Mouse (Mus musculus) embryo, embryonic 11 days (tissue): ENCODE measurements around the gene Myo3a.
"Not testable (repeated sequence)": the region's sequence is repeated elsewhere in the genome, so short reads cannot be mapped to it uniquely, and the experiment has no call there.

Experiments
- DNase-seq: peaks from one replicate; pipeline ENCODE4 v3.0.0-alpha.2; 2015

The Myo3a gene

GRCm38 (mm10) chr2:22227308-22227707 lies at the start of gene Myo3a:
Gene Myo3a (plus strand): TSS chr2:22227503.
- DNase-seq = peak; percentile 14

DNA sequence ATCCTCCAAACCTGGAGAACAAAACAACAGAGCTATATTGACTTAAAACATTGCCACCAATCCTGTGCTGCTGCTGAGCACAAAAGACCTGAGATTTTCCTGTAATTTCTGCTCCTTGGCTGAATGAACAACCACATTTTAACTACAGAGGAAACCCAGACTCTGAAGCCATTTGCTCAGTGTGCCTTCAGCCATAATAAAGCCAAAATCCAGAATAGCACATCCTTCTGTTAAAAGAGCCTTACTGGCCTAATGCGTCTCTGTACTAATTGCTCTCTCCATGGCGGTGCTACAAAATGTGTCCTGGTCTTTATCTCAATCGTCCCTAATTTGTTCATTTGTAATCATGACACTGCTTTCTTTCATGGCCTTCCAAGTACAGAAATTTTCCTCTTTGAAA lies 23.2 kb downstream of the Myo3a start:
- DNase-seq = no peak

GRCm38 (mm10) chr2:22251045-22251444 lies 23.7 kb downstream of the Myo3a start:
- no peak for DNase-seq

DNA sequence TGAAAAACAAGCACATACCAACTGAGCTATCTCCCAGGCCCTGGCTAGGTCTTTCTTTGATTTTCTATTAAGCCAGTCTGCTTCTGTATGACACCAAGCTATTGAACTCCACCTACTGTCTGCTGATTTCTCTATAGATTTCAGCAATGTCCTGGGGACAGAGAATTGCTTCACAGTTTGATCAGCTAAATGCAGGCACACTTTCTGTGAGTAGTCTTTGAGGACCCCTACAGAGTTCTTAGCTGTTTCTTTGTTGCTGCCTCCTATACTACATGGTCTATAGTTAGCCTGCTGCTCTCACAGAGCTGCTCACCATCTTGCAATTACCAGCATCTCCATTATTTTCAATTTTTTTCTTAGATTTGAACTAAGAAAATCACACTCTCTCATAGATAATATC lies 28.3 kb downstream of the Myo3a start:
- no peak for DNase-seq

DNA sequence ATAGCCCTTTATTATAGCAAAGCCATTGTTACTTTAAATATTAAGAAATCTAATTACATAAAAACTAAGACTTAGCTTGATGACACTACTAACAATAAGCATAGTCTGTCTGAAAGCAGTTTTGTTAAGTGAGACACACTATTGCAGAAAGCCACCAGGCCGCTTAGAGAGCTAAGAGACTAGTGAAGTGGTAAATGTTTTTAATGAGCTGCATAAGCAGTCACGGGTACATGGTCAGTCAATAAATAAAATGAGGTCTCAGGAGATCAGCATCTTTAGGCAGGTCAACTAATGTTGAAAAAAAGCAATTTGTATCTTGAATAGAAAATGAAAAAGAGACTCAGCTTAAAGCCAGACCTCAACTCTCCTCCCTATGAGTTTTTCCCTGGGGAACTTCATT lies 44.3 kb downstream of the Myo3a start:
- no peak for DNase-seq

GRCm38 (mm10) chr2:22285366-22285765 lies 58.1 kb downstream of the Myo3a start:
- no peak for DNase-seq

- DNase-seq = no peak
Observed at GRCm38 (mm10) chr2:22285777-22286176, 58.5 kb downstream of the Myo3a start.

GRCm38 (mm10) chr2:22293579-22294446 lies 66.5 kb downstream of the Myo3a start:
- peak; percentile 1 for DNase-seq

DNA sequence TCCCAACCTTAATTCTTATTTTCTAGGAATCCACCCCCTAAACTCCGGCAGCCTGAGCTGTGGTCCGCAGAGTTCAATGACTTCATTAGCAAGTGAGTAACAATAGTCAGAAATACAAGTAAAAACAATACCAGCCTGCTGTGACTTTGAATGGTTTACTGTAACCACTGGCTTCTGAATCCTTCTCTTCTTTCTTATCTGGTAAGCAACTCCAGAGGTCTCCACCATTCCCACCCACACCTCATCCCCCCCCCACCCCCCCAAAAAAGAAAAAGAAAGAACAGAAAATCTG lies 67.1 kb downstream of the Myo3a start:
- no peak for DNase-seq

DNA sequence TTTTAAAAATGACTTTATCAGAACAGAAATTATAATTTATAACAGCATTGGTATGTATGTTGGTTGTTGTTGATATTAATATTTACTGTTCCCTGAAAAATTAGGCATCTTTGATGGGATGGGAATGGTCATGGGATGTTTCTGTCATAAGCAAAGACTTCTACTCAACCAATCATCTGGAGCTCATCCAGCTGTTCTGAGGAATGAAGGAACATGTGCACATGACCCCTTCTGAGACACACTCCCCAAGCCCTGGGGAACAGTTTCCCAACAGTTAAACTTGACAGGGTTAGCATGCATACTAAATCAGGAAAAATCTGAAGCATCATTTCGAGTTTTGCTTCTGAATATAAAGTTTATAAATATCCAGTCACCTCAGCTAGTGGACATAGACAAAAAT lies 70.6 kb downstream of the Myo3a start:
- DNase-seq = no peak

DNA sequence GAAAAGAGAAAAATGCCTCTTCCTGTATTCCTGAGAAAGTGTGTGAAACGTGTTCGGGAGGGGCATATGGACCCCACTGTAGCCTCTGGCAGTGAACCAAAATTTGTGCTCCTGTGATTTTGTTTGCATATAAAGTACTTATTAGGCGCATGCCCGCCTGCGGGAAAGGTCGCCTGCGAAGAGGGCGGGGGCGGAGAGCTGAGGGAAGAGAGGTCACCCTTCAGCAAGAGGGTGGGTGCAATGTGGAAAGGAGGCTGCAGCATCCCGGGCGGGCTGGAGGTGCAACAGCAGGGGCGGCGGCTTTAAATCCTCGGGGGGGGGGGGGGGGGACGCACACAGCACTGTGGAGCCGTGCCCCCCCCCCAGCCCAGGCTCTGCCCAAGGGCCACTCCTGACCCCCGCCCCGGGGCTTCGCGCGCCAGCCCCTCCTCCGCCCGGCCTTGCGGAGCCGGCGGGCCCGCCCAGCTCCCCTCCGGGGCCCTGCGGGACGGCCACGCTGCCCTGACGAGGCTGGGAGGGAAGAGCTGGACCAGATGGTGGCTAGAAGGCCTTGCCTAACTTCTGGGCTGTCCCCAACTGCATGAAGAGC lies 111.1 kb downstream of the Myo3a start:
- peak; percentile 67 for DNase-seq

GRCm38 (mm10) chr2:22410511-22410910 lies 183.2 kb downstream of the Myo3a start:
- DNase-seq = not testable (repeated sequence)

DNA sequence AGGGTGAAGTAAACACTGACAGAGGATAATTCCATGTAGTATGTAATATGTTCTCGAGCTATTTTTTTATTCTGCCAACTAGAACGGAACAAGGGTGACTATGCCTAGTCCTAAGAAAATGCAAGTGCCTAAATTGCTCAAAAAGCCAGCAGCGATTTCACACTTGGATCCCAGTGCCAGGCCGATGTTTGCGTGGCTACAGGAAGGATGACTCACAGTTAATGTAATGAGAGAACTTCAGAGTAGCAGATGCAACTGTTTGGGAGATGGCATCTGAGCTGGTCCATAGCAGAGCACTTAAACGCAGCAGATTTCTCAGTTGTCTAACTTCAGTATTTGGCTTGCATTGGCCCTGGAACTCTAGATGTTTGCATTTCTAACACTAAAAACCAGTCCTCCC lies 321.1 kb downstream of the Myo3a start:
- no peak for DNase-seq

GRCm38 (mm10) chr2:22587469-22588169 lies 360.3 kb downstream of the Myo3a start:
- DNase-seq = not testable (repeated sequence)

- not testable (repeated sequence) for DNase-seq
Observed at GRCm38 (mm10) chr2:22588170-22588541, 360.9 kb downstream of the Myo3a start.

GRCm38 (mm10) chr2:22588673-22589381 lies 361.5 kb downstream of the Myo3a start:
- DNase-seq = not testable (repeated sequence)

DNA sequence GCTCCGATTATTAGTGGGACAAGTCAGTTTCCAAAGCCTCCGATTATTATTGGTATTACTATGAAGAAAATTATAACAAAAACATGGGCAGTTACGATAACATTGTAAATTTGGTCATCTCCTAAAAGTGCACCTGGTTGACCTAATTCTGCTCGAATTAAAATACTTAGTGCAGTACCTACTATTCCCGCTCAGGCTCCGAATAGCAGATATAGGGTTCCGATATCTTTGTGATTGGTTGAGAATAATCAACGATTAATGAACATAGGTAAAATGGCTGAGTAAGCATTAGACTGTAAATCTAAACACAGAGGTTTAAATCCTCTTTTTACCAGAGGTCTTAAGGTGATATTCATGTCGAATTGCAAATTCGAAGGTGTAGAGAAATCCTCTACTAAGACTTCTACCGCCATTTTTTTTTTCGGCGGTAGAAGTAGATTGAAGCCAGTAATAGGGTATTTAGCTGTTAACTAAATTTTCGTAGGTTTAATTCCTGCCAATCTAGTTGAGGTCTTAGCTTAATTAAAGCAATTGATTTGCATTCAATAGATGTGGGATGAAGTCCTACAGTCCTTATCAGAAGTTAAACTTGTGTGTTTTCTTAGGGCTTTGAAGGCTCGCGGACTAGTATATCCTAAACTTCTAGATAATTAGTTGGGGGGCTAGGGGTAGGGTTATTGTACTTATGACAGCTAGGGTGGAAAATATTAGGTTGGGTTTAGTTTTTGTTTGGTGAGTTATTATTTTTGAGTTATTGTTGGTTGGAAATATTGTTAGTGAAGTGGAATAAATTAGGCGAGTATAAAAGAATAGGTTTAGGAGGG lies 362.3 kb downstream of the Myo3a start:
- DNase-seq = not testable (repeated sequence)

DNA sequence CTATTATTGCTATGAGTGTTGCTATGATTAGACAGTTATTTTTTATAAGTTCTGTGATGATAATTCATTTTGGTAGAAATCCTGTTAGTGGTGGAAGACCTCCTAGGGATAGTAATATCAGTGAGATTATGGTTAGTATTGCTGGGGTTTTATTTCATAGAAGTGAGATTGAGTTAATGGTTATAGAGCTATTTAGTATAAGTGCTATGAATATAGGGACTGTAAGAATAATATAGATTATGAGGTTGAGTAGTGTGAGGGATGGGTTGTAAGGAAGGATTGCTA lies 362.8 kb downstream of the Myo3a start:
- DNase-seq = no peak

- peak; percentile 21 for DNase-seq
Observed at GRCm38 (mm10) chr2:22617951-22618350, 390.6 kb downstream of the Myo3a start.

DNA sequence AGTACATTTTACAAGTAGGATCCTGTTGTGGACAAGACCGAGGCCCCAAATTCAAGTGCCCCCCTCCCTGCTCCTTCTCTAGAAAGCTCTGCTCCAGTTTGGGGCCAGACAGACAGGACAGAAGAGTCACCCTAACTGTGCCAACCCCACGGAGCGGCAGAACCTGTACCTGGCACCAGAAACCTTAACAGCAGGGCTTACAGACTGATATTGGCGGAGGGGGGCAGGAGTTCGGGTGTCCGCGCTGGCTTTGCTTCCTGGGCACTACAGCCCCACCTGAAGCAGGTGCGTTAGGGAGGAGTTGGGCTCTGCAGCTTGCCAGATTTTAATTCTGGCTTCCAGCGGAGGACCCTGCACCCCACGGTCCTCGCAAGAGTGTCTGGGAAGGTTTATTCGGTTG lies 392.1 kb downstream of the Myo3a start:
- no peak for DNase-seq

DNA sequence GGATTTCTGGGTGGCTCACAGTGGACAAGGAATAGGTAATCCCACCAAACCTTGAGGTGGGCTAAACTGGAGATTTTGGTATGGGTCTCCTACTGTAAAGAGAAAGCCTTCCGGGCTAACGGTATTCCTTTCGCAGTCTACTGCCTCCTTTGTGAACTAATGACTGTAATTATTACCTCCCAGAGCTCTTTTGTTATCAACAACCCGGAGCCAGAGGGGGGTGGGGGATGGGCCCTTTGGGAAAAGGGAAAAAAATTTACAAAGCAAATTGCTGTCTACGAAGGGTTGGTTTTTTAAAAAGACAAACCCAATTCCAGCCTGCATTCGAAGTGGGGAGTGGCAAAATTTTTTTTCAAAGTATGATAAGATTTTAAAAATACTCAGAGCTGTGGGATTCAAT lies 392.7 kb downstream of the Myo3a start:
- peak; percentile 27 for DNase-seq

GRCm38 (mm10) chr2:22620534-22620933 lies 393.2 kb downstream of the Myo3a start:
- DNase-seq = peak; percentile 18
